Mouse (Mus musculus): ENCODE measurements around the gene Adgrl1.

Adgrl1 gene

DNA sequence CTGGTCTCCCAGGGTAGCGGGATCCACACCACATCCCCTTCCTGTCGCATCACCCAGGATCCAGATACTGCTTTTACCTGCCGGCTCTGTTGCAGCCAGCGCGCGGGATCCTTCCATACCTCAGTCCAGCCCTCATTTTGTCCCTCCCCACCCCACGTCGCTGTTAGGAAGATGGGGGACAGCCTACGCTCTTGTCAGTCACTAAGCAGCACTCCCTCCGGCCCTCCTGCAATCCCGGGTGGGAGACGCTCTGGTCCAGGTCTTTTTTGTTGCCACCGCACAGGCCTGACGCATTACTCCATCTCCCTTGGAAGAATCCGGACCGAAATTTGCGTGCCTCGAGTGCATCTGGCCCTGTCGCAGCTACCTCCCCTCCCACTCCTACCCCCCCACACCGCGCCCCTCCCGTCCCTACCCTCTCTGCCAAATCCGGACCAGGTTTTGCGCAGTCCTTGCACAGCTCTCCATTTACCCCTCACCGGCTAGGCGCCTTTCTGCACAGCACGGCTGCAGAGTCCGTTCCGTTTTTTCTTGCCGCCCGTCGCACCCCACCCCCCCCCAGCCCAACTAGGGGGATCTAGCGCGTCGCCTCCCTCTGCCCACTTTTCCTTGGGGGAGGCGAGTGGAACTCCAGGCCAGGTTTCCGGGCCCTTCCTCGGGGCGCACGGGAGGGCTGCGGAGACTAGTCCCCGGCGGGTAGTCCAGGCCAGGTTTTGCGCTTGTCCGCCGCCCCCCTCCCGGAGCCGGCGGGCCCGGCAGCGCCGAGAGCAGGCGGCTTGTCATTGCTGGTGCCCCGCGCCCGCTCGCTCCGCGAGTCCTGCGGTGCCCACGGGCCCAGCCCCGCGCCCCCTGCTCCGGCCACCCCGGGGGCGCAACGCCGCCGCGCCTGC is at the start of gene Adgrl1:
TSS of gene Adgrl1 (plus strand) at position 743 of the 890 bp plus-strand sequence.
- peak; percentile 91 for DNase-seq

DNA sequence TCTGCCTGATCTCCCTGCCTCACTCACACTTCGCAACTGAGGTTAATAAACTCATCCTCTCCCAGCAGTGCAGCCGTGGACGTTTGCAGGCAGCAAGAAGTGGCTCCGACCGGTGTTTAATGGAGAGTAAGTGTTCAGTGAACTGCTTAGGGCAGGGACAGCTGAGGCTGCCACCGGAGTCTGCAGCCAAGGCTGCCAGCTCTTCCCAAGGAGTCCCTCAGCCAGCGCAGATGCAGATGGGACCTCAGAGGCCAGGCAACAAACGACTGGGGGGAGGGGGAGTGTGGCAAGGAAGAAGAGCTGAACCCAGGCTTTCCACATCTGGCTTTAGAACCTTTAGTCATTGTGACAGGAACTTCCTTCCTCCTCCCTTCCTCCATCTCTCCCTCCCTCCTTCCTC is 47.6 kb upstream of the Adgrl1 start:
- no peak for DNase-seq

DNA sequence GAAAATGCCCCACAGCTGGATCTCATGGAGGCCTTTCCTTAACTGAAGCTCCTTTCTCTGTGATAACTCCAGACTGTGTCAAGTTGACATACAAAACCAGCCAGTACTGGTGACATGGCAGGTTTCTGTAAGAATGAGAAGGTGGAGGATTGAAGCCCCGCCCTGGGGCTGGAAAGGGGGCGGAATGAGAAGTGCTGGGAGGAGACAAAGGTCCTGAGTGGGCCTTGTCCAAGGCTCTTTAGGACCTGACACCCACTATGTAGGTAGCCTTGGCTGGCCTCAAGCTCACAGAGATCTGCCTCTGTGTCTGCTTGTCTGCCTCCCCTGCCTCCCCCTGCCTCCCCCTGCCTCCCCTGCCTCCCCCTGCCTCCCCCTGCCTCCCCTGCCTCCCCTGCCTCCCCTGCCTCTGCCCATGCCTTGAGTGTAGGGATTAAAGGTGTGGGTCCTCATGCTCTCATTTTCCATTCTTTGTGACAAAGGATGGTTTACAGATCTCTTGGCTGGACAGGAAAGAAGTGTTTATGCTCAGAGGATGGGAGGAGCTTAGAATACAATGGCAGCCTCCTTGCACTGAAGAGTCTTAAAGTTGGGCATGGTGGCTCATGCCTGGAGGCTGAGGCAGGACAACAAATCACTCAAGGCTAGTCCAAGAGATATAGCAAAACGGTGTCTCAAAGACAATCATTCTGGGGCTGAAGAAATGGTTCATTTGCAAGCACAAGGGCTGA is 46.4 kb upstream of the Adgrl1 start:
- DNase-seq = no peak

DNA sequence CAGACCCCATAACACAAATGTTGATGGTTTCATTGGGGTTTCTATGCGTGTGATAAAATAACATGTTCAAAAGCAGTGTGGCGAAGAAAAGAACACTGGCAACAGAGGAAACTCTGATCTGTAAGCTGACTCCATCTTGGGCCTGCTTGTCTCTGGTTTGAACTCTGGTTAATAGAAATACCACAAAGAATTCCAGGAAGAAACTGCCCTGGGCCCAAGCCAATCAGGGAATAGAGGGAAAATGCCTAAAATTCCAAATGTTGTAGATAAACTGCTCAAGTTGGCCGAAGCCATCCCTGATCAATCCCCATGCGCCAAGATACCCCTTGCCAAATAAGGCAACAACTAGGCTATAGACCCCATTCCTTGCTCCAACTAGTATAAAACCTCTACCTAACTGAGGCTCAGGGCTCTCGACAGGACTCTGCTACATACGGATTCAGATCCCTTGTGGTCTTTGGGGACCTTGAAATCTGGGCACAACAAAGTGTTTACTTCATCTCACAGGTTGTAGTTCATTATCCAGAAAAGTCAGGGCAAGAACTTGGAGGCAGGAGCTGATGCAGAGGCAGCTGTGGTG is 43.3 kb upstream of the Adgrl1 start:
- no peak for DNase-seq

DNA sequence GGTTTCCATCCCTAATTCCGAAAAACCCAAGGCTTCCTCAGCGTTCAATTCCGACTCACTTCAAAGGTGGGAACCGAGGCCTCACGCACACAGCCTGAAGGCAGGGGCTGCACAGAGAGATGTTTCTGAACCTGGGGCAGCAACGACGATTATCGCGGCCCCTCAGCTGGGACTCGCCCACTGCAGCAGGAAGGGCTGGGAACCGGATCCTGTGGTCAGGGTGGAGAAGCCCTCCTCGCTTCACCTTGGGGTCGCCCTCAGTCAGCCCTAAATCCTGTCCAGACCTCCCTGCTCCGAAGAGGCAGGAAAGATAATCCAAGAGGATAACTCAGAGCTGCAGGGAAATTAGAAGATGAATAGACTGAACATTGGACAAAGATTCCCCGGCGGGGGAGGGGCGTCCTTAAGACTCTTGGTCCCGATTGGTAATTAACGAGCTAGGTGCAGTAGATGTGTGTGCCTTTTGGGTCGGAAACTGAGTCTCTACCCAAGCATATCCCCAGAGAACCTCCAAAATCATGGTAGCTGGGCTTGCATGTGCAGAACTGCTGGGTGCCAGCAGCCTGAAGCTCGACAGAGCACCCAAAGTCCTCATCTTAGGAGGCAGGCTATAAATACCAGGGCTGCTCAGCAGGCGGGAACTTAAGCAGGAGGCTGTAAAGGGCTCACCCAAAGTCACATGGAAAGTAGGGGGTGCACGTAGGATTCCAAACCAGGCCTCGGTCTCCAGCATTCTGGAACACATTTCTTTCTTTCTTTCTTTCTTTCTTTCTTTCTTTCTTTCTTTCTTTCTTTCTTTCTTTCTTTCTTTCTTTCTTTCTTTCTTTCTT is 37.3 kb upstream of the Adgrl1 start:
- no peak for DNase-seq

DNA sequence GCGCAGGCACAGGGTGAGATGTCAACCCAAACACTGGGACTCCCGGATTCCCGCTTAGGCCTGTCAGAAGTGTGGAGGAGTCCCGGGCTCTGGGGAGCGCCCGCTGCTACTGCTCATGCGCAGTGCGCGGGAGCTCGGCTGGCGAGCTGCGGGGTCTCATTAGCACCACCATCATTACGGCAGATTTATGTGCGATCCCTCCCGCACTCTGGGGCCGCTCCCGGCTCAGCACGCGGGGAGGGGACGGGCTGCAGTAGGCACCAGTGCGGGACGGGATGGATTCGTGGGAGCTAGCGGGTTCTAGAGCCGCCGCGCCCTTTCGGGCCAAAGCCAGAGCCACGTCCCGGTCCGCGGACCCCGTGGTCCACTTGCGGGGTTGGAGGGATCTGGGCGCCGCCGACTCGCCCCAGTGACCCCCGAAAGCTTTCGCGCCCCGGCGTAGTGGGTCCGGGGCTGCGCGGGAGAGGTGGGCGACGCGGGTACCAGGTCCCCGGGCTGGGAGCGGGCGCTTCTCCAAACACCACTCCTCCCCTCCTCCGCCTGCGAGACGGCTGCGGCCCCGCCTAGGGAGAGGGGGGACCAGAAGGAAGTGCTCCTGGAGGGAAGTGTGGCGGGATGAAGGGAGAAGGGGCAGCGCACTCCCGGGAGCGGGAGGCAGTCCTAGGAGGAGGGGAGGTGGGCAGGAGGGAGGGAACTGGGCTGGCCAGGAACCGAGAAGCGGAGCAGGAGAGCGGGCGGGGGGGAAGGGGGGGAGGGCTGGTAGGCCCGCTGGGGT is 24.8 kb upstream of the Adgrl1 start:
- DNase-seq = peak in 1 of 2 experiments; percentile 7

DNA sequence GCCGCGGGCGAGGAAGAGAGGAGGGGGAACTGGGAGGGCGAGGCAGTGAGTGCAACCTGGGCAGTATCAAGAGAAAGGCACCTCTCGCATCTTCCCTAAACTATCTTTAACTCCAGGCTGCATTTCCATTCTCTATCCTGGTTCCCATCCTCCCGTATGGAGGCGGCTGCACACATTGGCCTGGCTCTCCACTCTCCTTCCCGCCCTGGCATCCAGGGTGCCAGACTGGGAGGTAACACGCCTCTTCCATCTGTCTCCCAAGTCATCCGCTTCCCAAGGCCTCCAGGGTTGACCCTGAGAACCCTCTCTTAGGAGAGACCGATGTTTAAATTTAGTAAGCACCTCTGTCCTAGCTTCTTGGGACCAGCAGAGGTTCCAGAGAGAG is 24.3 kb upstream of the Adgrl1 start:
- DNase-seq = no peak

DNA sequence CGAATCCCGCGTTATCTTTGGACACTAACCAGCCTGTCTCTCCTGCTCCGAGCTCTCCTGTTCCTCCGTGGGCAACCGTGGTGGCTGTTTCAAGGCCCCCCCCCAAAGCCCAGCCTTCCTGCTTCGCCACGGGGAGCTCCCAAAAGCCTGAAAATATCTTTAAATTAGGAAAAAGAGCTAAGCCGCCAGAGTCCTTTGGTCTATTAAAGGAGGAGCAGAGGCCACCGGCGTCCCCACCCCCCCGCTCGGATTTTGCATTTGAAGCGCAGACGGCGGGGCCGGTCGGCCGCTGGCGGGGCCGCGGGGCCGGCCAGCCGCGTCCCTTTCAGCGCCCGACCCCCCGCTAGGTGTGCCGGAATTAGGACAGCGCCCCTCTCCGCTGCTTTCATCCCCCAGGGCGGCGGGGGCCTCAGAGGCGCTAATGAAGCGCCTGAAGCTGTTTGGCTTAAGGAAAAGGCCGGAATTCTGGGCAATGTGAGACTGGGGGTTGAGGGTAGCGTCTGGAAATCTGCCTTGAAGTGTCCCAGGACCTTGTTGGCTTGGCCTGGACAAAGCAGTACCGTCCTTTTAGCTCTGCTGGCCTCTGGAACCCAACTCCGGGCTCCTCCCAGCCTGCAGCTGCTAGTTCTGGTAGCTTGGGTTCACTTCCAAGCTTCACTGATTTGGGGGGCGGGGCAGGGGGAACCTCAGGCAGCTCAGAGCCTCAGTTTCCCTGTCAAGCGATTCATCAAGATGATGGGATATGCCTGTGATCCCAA is 23.6 kb upstream of the Adgrl1 start:
- no peak for DNase-seq

DNA sequence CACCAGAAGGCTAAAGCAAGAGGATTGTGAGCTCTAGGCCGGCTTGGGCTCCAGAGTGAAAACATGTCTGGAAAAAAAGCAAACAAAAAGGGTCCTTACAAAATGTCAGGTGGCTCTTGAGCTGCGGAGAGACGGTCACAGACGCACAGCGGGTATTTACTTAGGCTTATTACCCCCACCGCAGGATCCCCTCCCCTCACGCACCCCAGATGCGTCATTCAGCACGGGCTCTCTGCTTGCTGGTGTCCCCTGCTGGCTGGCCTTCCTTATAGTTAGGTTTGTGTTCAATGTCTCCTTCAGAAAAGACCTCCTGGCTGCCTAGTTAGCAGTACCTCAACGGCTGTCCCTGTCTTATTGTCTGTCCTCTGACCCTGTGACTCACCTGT is 23.1 kb upstream of the Adgrl1 start:
- DNase-seq = no peak

DNA sequence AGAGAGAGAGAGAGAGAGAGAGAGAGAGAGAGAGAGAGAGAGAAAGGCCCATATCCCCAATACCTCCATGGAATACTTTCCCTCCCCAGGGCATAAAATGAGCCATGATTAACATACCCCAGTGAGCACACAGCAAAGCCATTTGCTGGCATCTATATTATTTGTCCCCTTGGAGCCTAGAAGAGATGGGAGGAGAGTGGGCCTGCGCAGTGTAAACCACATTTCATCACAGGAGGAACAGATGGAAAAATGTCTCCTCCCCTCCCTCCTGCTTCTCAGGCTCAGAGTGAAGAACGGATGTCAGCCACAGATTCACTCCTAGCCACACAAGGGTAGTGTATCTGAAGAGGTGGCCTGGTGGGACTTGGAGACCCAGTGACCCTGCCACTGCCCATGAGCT is 11.5 kb upstream of the Adgrl1 start:
- no peak for DNase-seq

DNA sequence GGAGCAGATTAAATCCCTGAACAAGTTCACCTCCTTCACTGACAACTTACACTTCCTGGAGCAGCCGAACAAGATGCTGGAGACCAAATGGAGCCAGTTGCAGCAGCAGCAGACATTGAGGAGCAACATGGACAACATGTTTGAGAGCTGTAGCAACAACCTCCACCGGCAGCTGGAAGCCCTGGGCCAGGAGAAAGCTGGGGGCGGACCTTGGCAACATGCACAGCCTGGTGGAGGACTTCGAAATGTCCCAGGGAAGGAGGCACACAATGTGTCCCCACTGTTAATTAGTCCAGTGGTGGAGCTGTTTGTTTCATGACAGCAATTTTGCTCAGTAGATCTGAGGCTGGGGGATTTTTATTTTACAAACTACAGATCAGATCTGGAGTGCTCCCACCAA is 7.8 kb upstream of the Adgrl1 start:
- no peak for DNase-seq

DNA sequence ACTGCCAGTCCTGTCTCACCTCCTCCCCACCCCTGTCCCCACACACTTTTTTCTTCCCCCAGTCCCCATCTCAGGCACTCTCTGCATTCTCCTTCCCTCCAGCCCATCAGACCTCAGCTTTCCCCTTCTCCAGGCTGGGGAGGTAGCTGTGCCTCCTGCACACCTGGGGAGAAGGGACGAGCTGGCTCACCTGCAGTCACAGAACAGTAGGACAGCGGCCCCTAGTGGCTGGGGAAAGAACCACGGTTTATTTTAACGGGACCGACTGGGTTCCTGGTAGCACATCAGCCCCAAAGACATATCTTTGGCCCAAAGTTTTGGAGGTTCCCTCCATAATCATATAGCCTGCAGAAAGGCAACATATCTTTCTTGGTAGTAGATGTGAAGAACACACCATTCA is 6.0 kb upstream of the Adgrl1 start:
- peak; percentile 73 to 82 for DNase-seq

DNA sequence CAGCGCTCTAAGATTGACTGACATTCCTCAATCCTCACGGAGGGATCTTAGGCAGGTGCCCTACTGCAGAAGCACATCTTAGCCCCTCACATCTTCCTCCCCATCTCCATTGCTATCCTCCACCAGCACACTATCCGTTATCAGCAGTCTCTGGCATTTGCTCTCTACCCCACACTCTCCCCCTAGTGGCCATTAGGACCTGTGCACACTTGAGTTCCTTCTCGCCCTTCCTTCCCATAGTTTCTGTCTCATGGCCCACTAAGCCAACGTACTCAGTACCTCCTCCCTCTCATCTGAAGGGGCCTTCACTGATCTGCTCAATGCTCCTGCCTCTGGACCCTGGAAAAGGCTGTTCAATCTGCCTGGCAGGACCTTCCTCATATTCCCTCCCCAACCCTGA is 4.0 kb upstream of the Adgrl1 start:
- DNase-seq = peak in 1 of 2 experiments; percentile 26

DNA sequence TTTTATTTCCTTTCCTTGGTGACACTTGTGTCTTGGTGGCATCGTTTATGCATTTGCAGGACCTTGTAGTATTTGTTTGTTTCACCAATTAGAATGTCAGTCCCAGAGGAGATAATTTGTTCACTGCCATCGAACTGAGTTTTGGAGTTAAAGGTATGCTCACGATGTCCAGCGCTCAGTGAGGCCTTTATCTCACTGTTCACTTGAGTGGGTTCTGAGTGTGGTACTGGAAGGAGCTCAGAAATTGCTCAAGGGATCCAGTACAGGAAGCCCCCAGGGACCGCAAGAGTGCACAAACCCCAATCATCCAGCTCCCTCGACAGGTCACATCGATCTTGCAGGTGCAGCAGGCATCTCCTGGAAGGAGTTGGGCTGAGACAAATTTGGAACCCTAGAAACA is 3.4 kb upstream of the Adgrl1 start:
- no peak for DNase-seq

DNA sequence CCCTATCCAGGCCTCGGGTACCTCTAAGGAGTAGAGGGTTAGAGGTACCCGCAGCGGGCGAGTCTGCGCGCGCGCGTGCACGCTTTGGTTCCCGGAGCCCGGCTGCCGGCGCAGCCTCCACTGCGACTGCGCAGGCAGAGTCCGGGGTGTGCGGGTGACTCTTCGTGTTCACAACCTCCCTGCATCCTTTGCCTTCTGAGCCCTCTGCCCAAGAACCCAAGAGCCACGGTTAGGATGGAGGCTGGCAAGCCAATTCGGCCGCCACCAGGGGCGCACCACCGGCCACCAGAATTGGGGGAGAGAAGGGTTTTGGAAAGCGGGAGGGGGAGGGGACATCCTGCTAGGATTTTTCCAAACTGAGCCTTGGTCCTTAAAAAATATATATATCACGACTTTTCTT is 2.7 kb upstream of the Adgrl1 start:
- DNase-seq = peak; percentile 51 to 56

DNA sequence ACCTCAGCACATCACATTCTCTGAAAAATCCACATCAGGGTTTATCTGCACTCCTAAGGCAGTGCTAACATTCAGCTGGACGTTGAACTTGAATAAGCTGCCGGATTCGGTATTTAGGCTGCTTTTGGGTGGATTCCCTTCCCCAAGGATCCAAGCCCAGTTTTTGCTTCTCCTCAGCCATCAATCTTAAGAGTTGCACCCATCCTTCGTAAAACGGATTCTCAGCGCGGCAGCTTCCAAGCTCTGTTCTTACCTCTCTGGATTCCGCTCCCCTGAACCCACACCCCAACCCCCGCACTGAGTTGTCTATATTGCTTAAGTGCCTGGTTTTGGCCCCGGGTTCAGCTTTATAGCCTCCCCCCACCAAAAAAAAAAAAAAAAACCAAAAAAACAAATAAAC is 1.4 kb upstream of the Adgrl1 start:
- DNase-seq = no peak

DNA sequence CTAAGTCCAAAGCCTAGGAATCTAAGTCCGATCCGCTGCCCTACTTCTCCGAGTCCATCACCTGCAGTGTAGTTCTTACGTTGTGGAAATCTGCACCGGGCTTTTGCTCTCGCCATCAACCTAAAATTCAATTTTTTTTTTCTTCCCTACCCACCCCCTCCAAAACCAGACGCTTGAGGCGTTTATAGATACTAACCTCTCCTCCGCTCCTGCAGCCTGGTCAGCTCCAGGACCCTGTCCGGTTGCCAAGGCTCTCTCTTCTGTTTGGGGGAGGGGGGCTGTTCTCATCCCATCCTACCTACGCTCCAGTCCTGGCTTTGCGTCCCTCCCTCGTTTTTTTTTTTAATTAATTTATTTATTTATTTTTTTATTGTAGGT is 931 bp upstream of the Adgrl1 start:
- DNase-seq = peak; percentile 27 to 38

DNA sequence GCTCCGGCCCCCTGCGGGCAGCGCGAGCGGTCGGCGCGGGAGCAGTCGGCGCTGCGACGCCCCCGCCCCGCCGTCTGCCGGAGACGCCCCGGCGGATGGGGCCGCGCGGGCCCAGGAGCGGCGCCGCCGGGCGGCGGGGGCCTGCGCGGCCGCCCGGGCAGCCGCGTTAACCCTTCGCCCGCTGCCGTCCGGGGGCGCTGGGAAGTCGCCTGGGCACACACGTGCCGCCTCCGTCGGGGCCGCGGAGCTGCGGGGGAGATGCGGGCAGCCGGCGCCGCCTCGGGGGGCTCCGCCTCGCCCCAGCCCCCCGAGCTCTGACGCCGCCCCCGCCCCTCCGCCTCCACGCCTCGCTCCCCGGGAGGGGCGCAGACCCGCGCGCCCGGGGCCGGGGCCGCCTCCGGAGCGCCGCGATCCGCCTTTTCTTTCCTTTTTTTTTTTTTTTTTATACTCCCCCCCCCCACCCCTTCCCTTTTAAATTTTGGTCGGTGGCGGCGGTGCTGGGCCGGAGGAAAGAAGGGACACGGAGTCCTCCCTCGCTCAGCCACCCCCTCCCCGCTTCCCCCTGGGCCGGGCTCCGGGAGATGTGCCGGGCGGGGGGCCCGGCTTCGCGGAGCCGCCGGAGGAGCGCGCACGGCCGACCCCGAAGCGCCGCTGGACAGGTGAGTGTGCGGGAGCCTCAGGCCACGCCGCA is 506 bp downstream of the Adgrl1 start:
- peak in 1 of 2 experiments; percentile 41 for DNase-seq

DNA sequence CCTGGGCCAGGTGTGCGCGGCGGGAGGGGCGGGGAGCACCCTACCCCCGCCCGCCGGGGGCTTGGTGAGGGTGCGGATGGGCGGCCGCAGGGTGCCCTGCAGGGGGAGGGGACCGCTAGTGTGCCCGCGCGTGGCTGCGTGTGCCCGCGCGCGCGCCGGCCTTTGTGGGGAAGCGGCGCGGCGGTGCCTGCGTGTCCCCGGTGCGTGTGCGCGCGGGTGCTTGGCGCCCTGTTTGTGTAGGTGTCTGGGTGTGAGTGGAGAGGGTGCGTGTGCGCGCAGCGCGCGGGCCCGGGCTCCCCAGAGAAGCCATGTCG is 1.0 kb downstream of the Adgrl1 start:
- DNase-seq = peak in 1 of 2 experiments; percentile 64

DNA sequence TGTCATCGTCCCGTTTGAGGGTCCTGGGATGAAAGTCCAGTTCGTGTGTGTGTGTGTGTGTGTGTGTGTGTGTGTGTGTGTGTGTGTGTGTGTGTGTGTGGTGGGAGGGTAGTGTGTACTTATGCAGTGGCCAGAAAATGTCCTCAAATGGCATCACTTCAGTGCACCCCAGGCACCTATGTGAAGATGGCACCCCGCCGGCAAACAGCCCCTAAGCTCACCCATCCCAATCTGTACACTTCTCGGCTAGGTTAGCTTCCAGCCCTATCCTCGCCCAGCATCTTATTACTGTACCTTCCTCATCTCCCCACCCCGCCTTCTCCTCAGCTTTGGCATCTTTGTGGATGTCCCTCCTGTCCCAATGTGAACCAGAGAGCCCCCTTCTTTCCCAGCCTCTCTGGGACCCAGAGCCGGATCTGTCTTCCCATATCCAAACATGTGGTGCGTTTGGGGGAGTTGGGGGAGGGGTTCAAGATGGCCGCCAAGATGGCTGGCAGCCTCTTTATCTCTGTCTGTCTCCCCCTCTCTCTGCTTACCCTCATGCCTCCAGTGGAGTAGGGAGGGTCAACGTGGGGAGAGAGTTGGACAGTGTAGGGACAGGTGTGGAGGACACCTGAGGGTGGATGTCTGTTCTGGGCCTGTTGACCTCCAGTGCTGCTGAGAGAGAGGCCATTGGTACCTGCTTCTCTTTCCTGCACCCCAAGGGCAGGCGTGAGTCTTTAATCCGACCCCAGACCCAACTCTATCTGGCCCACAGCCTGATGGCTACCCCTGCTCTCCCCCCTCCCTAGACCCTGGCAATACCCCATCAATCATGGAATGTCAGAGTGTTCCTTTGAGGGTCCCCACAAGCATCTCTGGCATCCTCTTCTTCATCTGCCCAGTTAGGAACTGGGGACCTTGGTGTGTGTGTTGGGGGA is 1.9 kb downstream of the Adgrl1 start:
- no peak for DNase-seq

All from thymus, postnatal 36 days (tissue).